Mouse (Mus musculus): ENCODE measurements at regions not wholly inside any gene's neighbourhood (a gene's known extent, or its start where the extent isn't known, plus 50 kb on each side); places are given as distances from the start of the nearest gene placed in this dataset.

- no peaks in the 10 kb centered on the region for H3K36me3 ChIP-seq (ENCODE audit: control insufficient read depth, insufficient read depth)
- TF ChIP-seq MAX (IDR thresholded peaks at IDR 0.05; ENCODE audit: low read depth): no peak
- TF ChIP-seq POLR2A (IDR thresholded peaks at IDR 0.05; ENCODE audit: insufficient read length, low read depth): no peak
- no peak for TF ChIP-seq POLR2AphosphoS2 (IDR thresholded peaks at IDR 0.05; ENCODE audit: insufficient read length, low read depth)
- TF ChIP-seq MYOG (IDR thresholded peaks at IDR 0.05; ENCODE audit: control insufficient read depth in 1 of 3, insufficient read depth in 1 of 3, insufficient read length in 2 of 3, low read depth in 2 of 3): no peak
- no peak overlapping the region for H3K4me3 ChIP-seq
These were observed 434.9 kb upstream of the Btbd3 start for GRCm38 (mm10) chr2:137821344-137821916.

GRCm38 (mm10) chr2:137814945-137815344, 441.4 kb upstream of the Btbd3 start:
- no peak overlapping the region for H3ac ChIP-seq (ENCODE audit: control insufficient read depth, insufficient read length)
- H3K79me2 ChIP-seq (ENCODE audit: control insufficient read depth, insufficient read depth): no peaks in the 10 kb centered on the region
- H3K4me3 ChIP-seq: no peak overlapping the region
- no peak for TF ChIP-seq MYOG (IDR thresholded peaks at IDR 0.05; ENCODE audit: control insufficient read depth in 1 of 3, insufficient read depth in 1 of 3, insufficient read length in 2 of 3, low read depth in 2 of 3)
- no peak for TF ChIP-seq CEBPB (IDR thresholded peaks at IDR 0.05; ENCODE audit: insufficient read depth, poor library complexity, severe bottlenecking)
- TF ChIP-seq E2F4 (IDR thresholded peaks at IDR 0.05; ENCODE audit: insufficient read depth): no peak
- no peak for TF ChIP-seq POLR2A (IDR thresholded peaks at IDR 0.05; ENCODE audit: insufficient read length, low read depth)
- TF ChIP-seq TCF12 (IDR thresholded peaks at IDR 0.05; ENCODE audit: insufficient read depth, poor library complexity, severe bottlenecking): no peak
- TF ChIP-seq MAX (IDR thresholded peaks at IDR 0.05; ENCODE audit: low read depth): no peak
- TF ChIP-seq USF1 (IDR thresholded peaks at IDR 0.05; ENCODE audit: low read depth): no peak
- no peak for TF ChIP-seq MYOD1 (IDR thresholded peaks at IDR 0.05; ENCODE audit: control insufficient read depth in 1 of 3, insufficient read length in 2 of 3, low read depth in 2 of 3)
- TF ChIP-seq REST (IDR thresholded peaks at IDR 0.05; ENCODE audit: insufficient read depth, insufficient read length): no peak
- TF ChIP-seq SRF (IDR thresholded peaks at IDR 0.05; ENCODE audit: control insufficient read depth, insufficient read length, low read depth): no peak
- TF ChIP-seq TCF3 (IDR thresholded peaks at IDR 0.05; ENCODE audit: insufficient read length, low read depth): no peak
- TF ChIP-seq POLR2AphosphoS2 (IDR thresholded peaks at IDR 0.05; ENCODE audit: insufficient read length, low read depth): no peak
- no peak overlapping the region for H3K4me2 ChIP-seq (ENCODE audit: low read depth)
- no peaks in the 10 kb centered on the region for H3K27me3 ChIP-seq (ENCODE audit: control insufficient read depth, insufficient read depth, insufficient read length)
- H3K36me3 ChIP-seq (ENCODE audit: control insufficient read depth, insufficient read depth): no peaks in the 10 kb centered on the region

More at GRCm38 (mm10) chr2:137821344-137821916, 434.9 kb upstream of the Btbd3 start:
- no peaks in the 10 kb centered on the region for H3K79me2 ChIP-seq (ENCODE audit: control insufficient read depth, insufficient read depth)
- H3K27me3 ChIP-seq (ENCODE audit: control insufficient read depth, insufficient read depth, insufficient read length): no peaks in the 10 kb centered on the region
- H3ac ChIP-seq (ENCODE audit: control insufficient read depth, insufficient read length): no peak overlapping the region
- no peak overlapping the region for H3K4me2 ChIP-seq (ENCODE audit: low read depth)

GRCm38 (mm10) chr2:137808401-137809230, 447.7 kb upstream of the Btbd3 start:
- Histone ChIP-seq H3K4me3 (no peak overlapping the region), H3K79me2 (ENCODE audit: control insufficient read depth, insufficient read depth) (no peaks in the 10 kb centered on the region), H3ac (ENCODE audit: control insufficient read depth, insufficient read length) (no peak overlapping the region), H3K4me2 (ENCODE audit: low read depth) (no peak overlapping the region), H3K36me3 (ENCODE audit: control insufficient read depth, insufficient read depth) (no peaks in the 10 kb centered on the region), H3K27me3 (ENCODE audit: control insufficient read depth, insufficient read depth, insufficient read length) (no peaks in the 10 kb centered on the region)
- TF ChIP-seq POLR2A (IDR thresholded peaks at IDR 0.05; ENCODE audit: insufficient read length, low read depth) (no peak), MAX (IDR thresholded peaks at IDR 0.05; ENCODE audit: low read depth) (no peak), POLR2AphosphoS2 (IDR thresholded peaks at IDR 0.05; ENCODE audit: insufficient read length, low read depth) (no peak), REST (IDR thresholded peaks at IDR 0.05; ENCODE audit: insufficient read depth, insufficient read length) (no peak), SRF (IDR thresholded peaks at IDR 0.05; ENCODE audit: control insufficient read depth, insufficient read length, low read depth) (no peak), CEBPB (IDR thresholded peaks at IDR 0.05; ENCODE audit: insufficient read depth, poor library complexity, severe bottlenecking) (no peak), MYOD1 (IDR thresholded peaks at IDR 0.05; ENCODE audit: control insufficient read depth in 1 of 3, insufficient read length in 2 of 3, low read depth in 2 of 3) (no peak), E2F4 (IDR thresholded peaks at IDR 0.05; ENCODE audit: insufficient read depth) (no peak), USF1 (IDR thresholded peaks at IDR 0.05; ENCODE audit: low read depth) (no peak), MYOG (IDR thresholded peaks at IDR 0.05; ENCODE audit: control insufficient read depth in 1 of 3, insufficient read depth in 1 of 3, insufficient read length in 2 of 3, low read depth in 2 of 3) (no peak), TCF12 (IDR thresholded peaks at IDR 0.05; ENCODE audit: insufficient read depth, poor library complexity, severe bottlenecking) (no peak), TCF3 (IDR thresholded peaks at IDR 0.05; ENCODE audit: insufficient read length, low read depth) (no peak)

- Histone ChIP-seq H3K4me2 (ENCODE audit: low read depth) (no peak overlapping the region), H3K4me3 (no peak overlapping the region), H3K27me3 (ENCODE audit: control insufficient read depth, insufficient read depth, insufficient read length) (no peaks in the 10 kb centered on the region), H3K36me3 (ENCODE audit: control insufficient read depth, insufficient read depth) (no peaks in the 10 kb centered on the region), H3K79me2 (ENCODE audit: control insufficient read depth, insufficient read depth) (no peaks in the 10 kb centered on the region), H3ac (ENCODE audit: control insufficient read depth, insufficient read length) (no peak overlapping the region)
- TF ChIP-seq MYOD1 (IDR thresholded peaks at IDR 0.05; ENCODE audit: control insufficient read depth in 1 of 3, insufficient read length in 2 of 3, low read depth in 2 of 3): no peak
- TF ChIP-seq MAX (IDR thresholded peaks at IDR 0.05; ENCODE audit: low read depth): no peak
- no peak for TF ChIP-seq TCF12 (IDR thresholded peaks at IDR 0.05; ENCODE audit: insufficient read depth, poor library complexity, severe bottlenecking)
- no peak for TF ChIP-seq SRF (IDR thresholded peaks at IDR 0.05; ENCODE audit: control insufficient read depth, insufficient read length, low read depth)
- TF ChIP-seq POLR2A (IDR thresholded peaks at IDR 0.05; ENCODE audit: insufficient read length, low read depth): no peak
- TF ChIP-seq REST (IDR thresholded peaks at IDR 0.05; ENCODE audit: insufficient read depth, insufficient read length): no peak
- no peak for TF ChIP-seq E2F4 (IDR thresholded peaks at IDR 0.05; ENCODE audit: insufficient read depth)
- no peak for TF ChIP-seq MYOG (IDR thresholded peaks at IDR 0.05; ENCODE audit: control insufficient read depth in 1 of 3, insufficient read depth in 1 of 3, insufficient read length in 2 of 3, low read depth in 2 of 3)
These were observed 448.6 kb upstream of the Btbd3 start for GRCm38 (mm10) chr2:137807594-137808295.
